Mouse (Mus musculus): Measurements from ENCODE around the gene Cisd1. TPM values are rescaled to one million over a fixed set of nuclear protein-coding genes. Genes with fewer than 3 reads are reported as not detected.

Cisd1 gene
- polyA plus RNA-seq, 1 experiment: 15.1 TPM

GRCm38 (mm10) chr10:71373706-71374105 is 29.0 kb upstream of the Cisd1 start:
- Histone ChIP-seq H3K27ac (ENCODE audit: insufficient read depth, low read depth, low read length) (no peak overlapping the region), H3K4me1 (ENCODE audit: control insufficient read depth, insufficient read depth, low read length) (peaks cover 18% of the 10 kb centered on the region), H3K4me3 (ENCODE audit: insufficient read depth, low read length) (no peak overlapping the region)
- no peak for TF ChIP-seq CTCF (IDR thresholded peaks at IDR 0.05; ENCODE audit: low read depth, low read length)
- TF ChIP-seq POLR2A (IDR thresholded peaks at IDR 0.05; ENCODE audit: borderline replicate concordance, low read depth, low read length): no peak

GRCm38 (mm10) chr10:71371881-71372280 is 27.1 kb upstream of the Cisd1 start:
- Histone ChIP-seq H3K4me3 (ENCODE audit: insufficient read depth, low read length) (no peak overlapping the region), H3K4me1 (ENCODE audit: control insufficient read depth, insufficient read depth, low read length) (peaks cover 20% of the 10 kb centered on the region), H3K27ac (ENCODE audit: insufficient read depth, low read depth, low read length) (no peak overlapping the region)
- no peak for TF ChIP-seq CTCF (IDR thresholded peaks at IDR 0.05; ENCODE audit: low read depth, low read length)
- no peak for TF ChIP-seq POLR2A (IDR thresholded peaks at IDR 0.05; ENCODE audit: borderline replicate concordance, low read depth, low read length)

GRCm38 (mm10) chr10:71369466-71369865 is 24.7 kb upstream of the Cisd1 start:
- TF ChIP-seq POLR2A (IDR thresholded peaks at IDR 0.05; ENCODE audit: borderline replicate concordance, low read depth, low read length) (no peak), CTCF (IDR thresholded peaks at IDR 0.05; ENCODE audit: low read depth, low read length) (no peak)
- H3K27ac ChIP-seq (ENCODE audit: insufficient read depth, low read depth, low read length): 0 out of 2 replicates have a peak overlapping the region, but pooled peaks have one; percentile 9
- H3K4me1 ChIP-seq (ENCODE audit: control insufficient read depth, insufficient read depth, low read length): peaks cover 22% of the 10 kb centered on the region
- H3K4me3 ChIP-seq (ENCODE audit: insufficient read depth, low read length): no peak overlapping the region

- Histone ChIP-seq H3K4me3 (ENCODE audit: insufficient read depth, low read length) (no peak overlapping the region), H3K27ac (ENCODE audit: insufficient read depth, low read depth, low read length) (no peak overlapping the region), H3K4me1 (ENCODE audit: control insufficient read depth, insufficient read depth, low read length) (peaks cover 22% of the 10 kb centered on the region)
- no peak for TF ChIP-seq POLR2A (IDR thresholded peaks at IDR 0.05; ENCODE audit: borderline replicate concordance, low read depth, low read length)
- no peak for TF ChIP-seq CTCF (IDR thresholded peaks at IDR 0.05; ENCODE audit: low read depth, low read length)
Measured at GRCm38 (mm10) chr10:71368128-71368940, 23.6 kb upstream of the Cisd1 start.

GRCm38 (mm10) chr10:71363858-71364257 is 19.1 kb upstream of the Cisd1 start:
- TF ChIP-seq POLR2A (IDR thresholded peaks at IDR 0.05; ENCODE audit: borderline replicate concordance, low read depth, low read length) (no peak), CTCF (IDR thresholded peaks at IDR 0.05; ENCODE audit: low read depth, low read length) (no peak)
- Histone ChIP-seq H3K4me1 (ENCODE audit: control insufficient read depth, insufficient read depth, low read length) (peaks cover 28% of the 10 kb centered on the region), H3K27ac (ENCODE audit: insufficient read depth, low read depth, low read length) (no peak overlapping the region), H3K4me3 (ENCODE audit: insufficient read depth, low read length) (no peak overlapping the region)

GRCm38 (mm10) chr10:71363440-71363839 is 18.7 kb upstream of the Cisd1 start:
- Histone ChIP-seq H3K4me1 (ENCODE audit: control insufficient read depth, insufficient read depth, low read length) (peaks cover 24% of the 10 kb centered on the region), H3K4me3 (ENCODE audit: insufficient read depth, low read length) (no peak overlapping the region), H3K27ac (ENCODE audit: insufficient read depth, low read depth, low read length) (no peak overlapping the region)
- TF ChIP-seq POLR2A (IDR thresholded peaks at IDR 0.05; ENCODE audit: borderline replicate concordance, low read depth, low read length): no peak

- TF ChIP-seq POLR2A (IDR thresholded peaks at IDR 0.05; ENCODE audit: borderline replicate concordance, low read depth, low read length) (no peak), CTCF (IDR thresholded peaks at IDR 0.05; ENCODE audit: low read depth, low read length) (no peak)
- peaks cover 24% of the 10 kb centered on the region for H3K4me1 ChIP-seq (ENCODE audit: control insufficient read depth, insufficient read depth, low read length)
- 0 out of 2 replicates have a peak overlapping the region, but pooled peaks have one; percentile 1 for H3K4me3 ChIP-seq (ENCODE audit: insufficient read depth, low read length)
- peak overlapping the region; percentile 15; the same call in 1 of the 2 replicates for H3K27ac ChIP-seq (ENCODE audit: insufficient read depth, low read depth, low read length)
Measured at GRCm38 (mm10) chr10:71361836-71362562, 17.2 kb upstream of the Cisd1 start.

GRCm38 (mm10) chr10:71361044-71361443 is 16.3 kb upstream of the Cisd1 start:
- no peak overlapping the region for H3K4me3 ChIP-seq (ENCODE audit: insufficient read depth, low read length)
- H3K4me1 ChIP-seq (ENCODE audit: control insufficient read depth, insufficient read depth, low read length): peaks cover 24% of the 10 kb centered on the region
- TF ChIP-seq CTCF (IDR thresholded peaks at IDR 0.05; ENCODE audit: low read depth, low read length) (no peak), POLR2A (IDR thresholded peaks at IDR 0.05; ENCODE audit: borderline replicate concordance, low read depth, low read length) (no peak)
- no peak overlapping the region for H3K27ac ChIP-seq (ENCODE audit: insufficient read depth, low read depth, low read length)

GRCm38 (mm10) chr10:71354947-71355346 is 10.2 kb upstream of the Cisd1 start:
- H3K4me3 ChIP-seq (ENCODE audit: insufficient read depth, low read length): no peak overlapping the region
- no peak overlapping the region for H3K27ac ChIP-seq (ENCODE audit: insufficient read depth, low read depth, low read length)
- H3K4me1 ChIP-seq (ENCODE audit: control insufficient read depth, insufficient read depth, low read length): peaks cover 19% of the 10 kb centered on the region
- TF ChIP-seq CTCF (IDR thresholded peaks at IDR 0.05; ENCODE audit: low read depth, low read length) (no peak), POLR2A (IDR thresholded peaks at IDR 0.05; ENCODE audit: borderline replicate concordance, low read depth, low read length) (no peak)

- no peak overlapping the region for H3K4me3 ChIP-seq (ENCODE audit: insufficient read depth, low read length)
- H3K27ac ChIP-seq (ENCODE audit: insufficient read depth, low read depth, low read length): no peak overlapping the region
- H3K4me1 ChIP-seq (ENCODE audit: control insufficient read depth, insufficient read depth, low read length): peaks cover 23% of the 10 kb centered on the region
- TF ChIP-seq POLR2A (IDR thresholded peaks at IDR 0.05; ENCODE audit: borderline replicate concordance, low read depth, low read length): no peak
- TF ChIP-seq CTCF (IDR thresholded peaks at IDR 0.05; ENCODE audit: low read depth, low read length): no peak
Measured at GRCm38 (mm10) chr10:71353850-71354249, 9.1 kb upstream of the Cisd1 start.

All from bone marrow macrophage, adult 2 months (primary cell).